Mouse (Mus musculus): ENCODE measurements around the gene Ube2i. TPM values are rescaled to one million over a fixed set of nuclear protein-coding genes. Genes with fewer than 3 reads are reported as not detected.

Ube2i gene
- polyA plus RNA-seq, 1 experiment from 2014 or later = 868 TPM

GRCm38 (mm10) chr17:25264453-25264852 lies 10.0 kb downstream of the Ube2i start:
- Histone ChIP-seq H3K4me1 (replicated peaks; ENCODE audit: control insufficient read depth, insufficient read depth, low read length) (no peaks in the 10 kb centered on the region), H3K9ac (ENCODE audit: low read length) (no peak overlapping the region), H3K9me3 (ENCODE audit: control insufficient read depth, low read length) (no peaks in the 10 kb centered on the region), H3K4me3 (ENCODE audit: low read depth, low read length) (no peak overlapping the region), H3K4me2 (ENCODE audit: low read depth, low read length, severe bottlenecking) (no peak overlapping the region), H3K27me3 (ENCODE audit: control insufficient read depth, insufficient read depth, low read length) (no peaks in the 10 kb centered on the region), H3K27ac (ENCODE audit: low read depth, low read length) (no peak overlapping the region), H3K36me3 (ENCODE audit: control insufficient read depth, insufficient read depth, low read length) (peaks cover 51% of the 10 kb centered on the region)
- ATAC-seq (replicated peaks; ENCODE audit: low FRiP score) (no peak), DNase-seq (ENCODE audit: low spot score) (no peak)
- WGBS = 84% methylated on average over 3 of the region's 3 CpGs

DNA sequence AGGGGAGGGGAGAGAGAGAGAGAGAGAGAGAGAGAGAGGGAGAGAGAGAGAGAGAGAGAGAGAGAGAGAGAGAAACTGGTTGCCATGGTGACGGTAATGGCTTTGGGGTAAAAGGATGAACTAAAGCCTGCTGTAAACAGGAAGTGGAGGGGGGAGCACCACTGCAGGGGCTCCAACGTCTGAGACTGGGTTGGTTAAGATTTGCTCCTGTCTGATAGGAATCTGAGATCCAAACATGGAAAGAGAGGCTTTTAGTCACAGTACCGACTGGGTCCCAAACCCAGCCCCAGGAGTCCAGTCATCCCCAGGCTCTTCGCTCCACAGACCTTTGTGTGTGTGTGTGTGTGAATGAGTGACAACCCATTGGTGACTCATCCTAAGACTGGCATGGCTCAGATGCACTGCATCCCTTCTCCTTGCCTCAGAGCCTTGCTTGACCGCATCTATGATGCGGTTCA lies 16.6 kb downstream of the Ube2i start:
- Histone ChIP-seq H3K36me3 (ENCODE audit: control insufficient read depth, insufficient read depth, low read length) (peaks cover 8% of the 10 kb centered on the region), H3K27me3 (ENCODE audit: control insufficient read depth, insufficient read depth, low read length) (peaks cover 19% of the 10 kb centered on the region), H3K9ac (ENCODE audit: low read length) (no peak overlapping the region), H3K4me3 (ENCODE audit: low read depth, low read length) (no peak overlapping the region), H3K9me3 (ENCODE audit: control insufficient read depth, low read length) (no peaks in the 10 kb centered on the region), H3K27ac (ENCODE audit: low read depth, low read length) (no peak overlapping the region), H3K4me1 (replicated peaks; ENCODE audit: control insufficient read depth, insufficient read depth, low read length) (peaks cover 21% of the 10 kb centered on the region), H3K4me2 (ENCODE audit: low read depth, low read length, severe bottlenecking) (no peak overlapping the region)
- no peak for ATAC-seq (replicated peaks; ENCODE audit: low FRiP score)
- DNase-seq (ENCODE audit: low spot score) = no peak
- 69% methylated on average over 6 of the region's 6 CpGs for whole genome bisulfite sequencing

- 4% methylated on average over 35 of the region's 35 CpGs for WGBS
- ATAC-seq (replicated peaks; ENCODE audit: low FRiP score) (peak; percentile 63), DNase-seq (ENCODE audit: low spot score) (peak; percentile 74)
- Histone ChIP-seq H3K9me3 (ENCODE audit: control insufficient read depth, low read length) (no peaks in the 10 kb centered on the region), H3K36me3 (ENCODE audit: control insufficient read depth, insufficient read depth, low read length) (peaks cover 3% of the 10 kb centered on the region; the same call in 1 of the 2 replicates), H3K27me3 (ENCODE audit: control insufficient read depth, insufficient read depth, low read length) (peaks cover 19% of the 10 kb centered on the region), H3K4me3 (ENCODE audit: low read depth, low read length) (peak within 1 kb of the TSS; percentile 26), H3K4me1 (replicated peaks; ENCODE audit: control insufficient read depth, insufficient read depth, low read length) (peaks cover 24% of the 10 kb centered on the region), H3K4me2 (ENCODE audit: low read depth, low read length, severe bottlenecking) (peak within 1 kb of the TSS; percentile 50), H3K9ac (ENCODE audit: low read length) (peak within 1 kb of the TSS; percentile 23; the same call in 1 of the 2 replicates), H3K27ac (ENCODE audit: low read depth, low read length) (no peak within 1 kb of the TSS)
Measured at GRCm38 (mm10) chr17:25256140-25256754, 18.2 kb downstream of the Ube2i start, which contains the start of gene Baiap3. Gene Baiap3, minus strand, starts transcription at chr17:25256364.

DNA sequence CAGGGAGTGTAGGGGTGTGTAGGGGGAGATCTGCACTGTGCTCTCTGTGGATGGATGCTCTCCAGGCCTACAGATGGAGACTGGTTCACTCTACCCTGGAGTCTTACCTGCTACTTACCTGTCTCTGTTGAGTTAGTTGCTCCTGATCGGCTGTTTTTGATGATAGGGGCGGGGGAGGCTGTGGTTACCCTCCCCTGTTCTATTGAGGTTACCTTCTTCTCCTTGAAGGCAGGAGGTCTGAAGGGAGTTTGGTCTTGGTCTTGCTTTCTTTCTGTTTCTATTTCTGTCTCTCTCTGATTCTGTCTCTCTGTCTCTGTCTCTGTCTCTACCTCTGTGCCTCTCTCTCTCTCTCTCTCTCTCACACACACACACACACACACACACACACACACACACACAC lies 19.3 kb downstream of the Ube2i start:
- Histone ChIP-seq H3K27me3 (ENCODE audit: control insufficient read depth, insufficient read depth, low read length) (peaks cover 19% of the 10 kb centered on the region), H3K4me3 (ENCODE audit: low read depth, low read length) (no peak overlapping the region), H3K36me3 (ENCODE audit: control insufficient read depth, insufficient read depth, low read length) (peaks cover 3% of the 10 kb centered on the region; the same call in 1 of the 2 replicates), H3K4me1 (replicated peaks; ENCODE audit: control insufficient read depth, insufficient read depth, low read length) (peaks cover 24% of the 10 kb centered on the region), H3K27ac (ENCODE audit: low read depth, low read length) (no peak overlapping the region), H3K9ac (ENCODE audit: low read length) (no peak overlapping the region), H3K4me2 (ENCODE audit: low read depth, low read length, severe bottlenecking) (no peak overlapping the region), H3K9me3 (ENCODE audit: control insufficient read depth, low read length) (no peaks in the 10 kb centered on the region)
- DNase-seq (ENCODE audit: low spot score) (no peak), ATAC-seq (replicated peaks; ENCODE audit: low FRiP score) (no peak)
- WGBS = 72% methylated on average over 2 of the region's 2 CpGs

DNA sequence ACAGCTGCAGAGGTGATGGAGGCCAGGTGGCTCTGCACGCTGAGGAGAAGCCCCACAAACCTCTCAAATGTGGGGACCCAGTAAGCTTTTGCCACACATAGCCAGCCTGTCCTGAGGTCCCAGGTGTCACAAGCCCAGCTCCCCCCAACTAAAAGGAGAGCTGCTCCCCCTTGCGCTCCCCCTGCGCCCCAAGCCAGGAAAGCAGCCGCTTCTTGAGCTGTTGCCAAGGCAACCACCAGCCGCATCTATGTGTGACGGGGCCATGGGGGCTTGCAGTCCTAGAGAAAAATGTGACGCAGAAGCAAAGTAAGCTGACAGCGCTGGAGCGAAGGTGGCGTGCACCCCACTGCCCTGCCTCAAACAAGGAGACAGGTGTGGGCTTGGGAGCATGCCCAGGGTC lies 20.7 kb downstream of the Ube2i start:
- H3K4me1 ChIP-seq (replicated peaks; ENCODE audit: control insufficient read depth, insufficient read depth, low read length) = peaks cover 24% of the 10 kb centered on the region
- no peak overlapping the region for H3K4me3 ChIP-seq (ENCODE audit: low read depth, low read length)
- H3K9me3 ChIP-seq (ENCODE audit: control insufficient read depth, low read length) = no peaks in the 10 kb centered on the region
- DNase-seq (ENCODE audit: low spot score) = no peak
- no peak overlapping the region for H3K27ac ChIP-seq (ENCODE audit: low read depth, low read length)
- H3K9ac ChIP-seq (ENCODE audit: low read length) = no peak overlapping the region
- no peak overlapping the region; the same call in 1 of the 2 replicates for H3K4me2 ChIP-seq (ENCODE audit: low read depth, low read length, severe bottlenecking)
- ATAC-seq (replicated peaks; ENCODE audit: low FRiP score) = no peak
- no peaks in the 10 kb centered on the region for H3K36me3 ChIP-seq (ENCODE audit: control insufficient read depth, insufficient read depth, low read length)
- 33% methylated on average over 10 of the region's 10 CpGs for WGBS
- H3K27me3 ChIP-seq (ENCODE audit: control insufficient read depth, insufficient read depth, low read length) = peaks cover 19% of the 10 kb centered on the region

DNA sequence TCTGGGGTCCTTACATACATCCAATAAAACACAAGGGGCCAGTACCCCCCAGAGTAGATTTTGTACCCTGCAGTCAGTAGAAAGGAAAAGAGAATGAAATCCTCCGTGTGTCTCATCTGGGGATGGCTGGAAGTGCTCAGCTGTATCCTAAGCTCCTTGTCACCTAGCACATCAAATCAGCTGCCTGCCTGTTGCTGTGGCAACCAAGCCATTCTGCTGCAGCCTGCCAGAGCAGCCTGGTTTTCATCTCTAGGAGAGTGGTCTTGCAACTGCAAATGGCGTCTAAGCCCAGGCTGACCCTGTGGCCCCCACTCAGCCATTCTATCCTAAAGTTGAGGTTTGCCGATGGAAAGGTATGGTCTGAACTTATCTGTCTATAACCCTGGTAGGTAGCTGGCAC lies 21.8 kb downstream of the Ube2i start:
- DNase-seq (ENCODE audit: low spot score) (no peak), ATAC-seq (replicated peaks; ENCODE audit: low FRiP score) (no peak)
- H3K4me2 ChIP-seq (ENCODE audit: low read depth, low read length, severe bottlenecking) = no peak overlapping the region

GRCm38 (mm10) chr17:25250181-25250835 lies 24.1 kb downstream of the Ube2i start:
- H3K27me3 ChIP-seq (ENCODE audit: control insufficient read depth, insufficient read depth, low read length) = peaks cover 8% of the 10 kb centered on the region
- no peak overlapping the region for H3K4me2 ChIP-seq (ENCODE audit: low read depth, low read length, severe bottlenecking)
- no peak overlapping the region for H3K4me3 ChIP-seq (ENCODE audit: low read depth, low read length)
- H3K4me1 ChIP-seq (replicated peaks; ENCODE audit: control insufficient read depth, insufficient read depth, low read length) = peaks cover 13% of the 10 kb centered on the region
- WGBS = 78% methylated on average over 8 of the region's 8 CpGs
- no peak overlapping the region for H3K9ac ChIP-seq (ENCODE audit: low read length)
- H3K9me3 ChIP-seq (ENCODE audit: control insufficient read depth, low read length) = no peaks in the 10 kb centered on the region
- DNase-seq (ENCODE audit: low spot score) = no peak
- H3K36me3 ChIP-seq (ENCODE audit: control insufficient read depth, insufficient read depth, low read length) = no peaks in the 10 kb centered on the region
- H3K27ac ChIP-seq (ENCODE audit: low read depth, low read length) = no peak overlapping the region
- ATAC-seq (replicated peaks; ENCODE audit: low FRiP score) = no peak

More for the DNA sequence above, 21.8 kb downstream of the Ube2i start:
- H3K4me3 ChIP-seq (ENCODE audit: low read depth, low read length) = no peak overlapping the region
- H3K36me3 ChIP-seq (ENCODE audit: control insufficient read depth, insufficient read depth, low read length) = no peaks in the 10 kb centered on the region
- H3K9me3 ChIP-seq (ENCODE audit: control insufficient read depth, low read length) = no peaks in the 10 kb centered on the region
- WGBS = 31% methylated on average over 3 of the region's 3 CpGs
- H3K9ac ChIP-seq (ENCODE audit: low read length) = no peak overlapping the region
- peaks cover 19% of the 10 kb centered on the region for H3K27me3 ChIP-seq (ENCODE audit: control insufficient read depth, insufficient read depth, low read length)
- H3K27ac ChIP-seq (ENCODE audit: low read depth, low read length) = no peak overlapping the region
- H3K4me1 ChIP-seq (replicated peaks; ENCODE audit: control insufficient read depth, insufficient read depth, low read length) = peaks cover 22% of the 10 kb centered on the region

- Histone ChIP-seq H3K27me3 (ENCODE audit: control insufficient read depth, insufficient read depth, low read length) (no peaks in the 10 kb centered on the region), H3K4me3 (ENCODE audit: low read depth, low read length) (no peak overlapping the region), H3K9me3 (ENCODE audit: control insufficient read depth, low read length) (no peaks in the 10 kb centered on the region), H3K4me2 (ENCODE audit: low read depth, low read length, severe bottlenecking) (no peak overlapping the region), H3K36me3 (ENCODE audit: control insufficient read depth, insufficient read depth, low read length) (peaks cover 3% of the 10 kb centered on the region; the same call in 1 of the 2 replicates), H3K4me1 (replicated peaks; ENCODE audit: control insufficient read depth, insufficient read depth, low read length) (peaks cover 5% of the 10 kb centered on the region; the same call in 1 of the 2 replicates), H3K27ac (ENCODE audit: low read depth, low read length) (no peak overlapping the region), H3K9ac (ENCODE audit: low read length) (no peak overlapping the region)
- DNase-seq (ENCODE audit: low spot score) = no peak
- ATAC-seq (replicated peaks; ENCODE audit: low FRiP score) = no peak
- WGBS = 87% methylated on average over 18 of the region's 18 CpGs
Measured at GRCm38 (mm10) chr17:25248033-25248750, 26.2 kb downstream of the Ube2i start.

All from forebrain, embryonic 11.5 days (tissue).